Mouse (Mus musculus) olfactory bulb, adult 2 months (tissue): Measurements from ENCODE around the gene Hspb1. TPM values are rescaled to one million over a fixed set of nuclear protein-coding genes. Genes with fewer than 3 reads are reported as not detected.

Experiments
- H3K27ac ChIP-seq: fragments of 200-500 bp; 2 replicates; pipeline ENCODE4 v1.5.1; 2012; ENCODE audit warnings: low read depth, low read length; ENCODE audit not compliant: insufficient read depth
- H3K4me1 ChIP-seq: fragments of 200-500 bp; 2 replicates; pipeline ENCODE4 v1.6.1; 2012; ENCODE audit warnings: low read length; ENCODE audit not compliant: control insufficient read depth, insufficient read depth
- H3K4me3 ChIP-seq: fragments of 200-500 bp; 2 replicates; pipeline ENCODE4 v1.5.1; 2012; ENCODE audit warnings: mild to moderate bottlenecking, low read depth, low read length, moderate library complexity; ENCODE audit not compliant: insufficient read depth
- CTCF ChIP-seq: fragments of 200-500 bp; IDR thresholded peaks from 2 replicates; pipeline ENCODE4 v1.5.1; 2012; ENCODE audit warnings: low read depth, mild to moderate bottlenecking, low read length, moderate library complexity; ENCODE audit not compliant: insufficient read depth
- POLR2A ChIP-seq: fragments of 200-500 bp; IDR thresholded peaks from 2 replicates; pipeline ENCODE4 v1.6.1; 2012; ENCODE audit warnings: mild to moderate bottlenecking, low read depth, low read length, moderate library complexity; ENCODE audit not compliant: insufficient read depth
- WGBS: fragments of 180-500 bp; shearing (Covaris S2); methylation state at CpG from one replicate; pipeline ENCODE4 v1.1.7; 2018; 5-methylcytosine and 5-hydroxymethylcytosine counted together
- polyA plus RNA-seq: library from polyadenylated mRNA; stranded (reverse); fragments of >200 nt; gene quantifications from 2 replicates; pipeline ENCODE4 v1.2.4, GENCODE M21; 2012; ENCODE audit warnings: low replicate concordance; ENCODE audit not compliant: missing spikeins, insufficient read depth, insufficient read length

The Hspb1 gene
- polyA plus RNA-seq, 1 experiment: not detected

DNA sequence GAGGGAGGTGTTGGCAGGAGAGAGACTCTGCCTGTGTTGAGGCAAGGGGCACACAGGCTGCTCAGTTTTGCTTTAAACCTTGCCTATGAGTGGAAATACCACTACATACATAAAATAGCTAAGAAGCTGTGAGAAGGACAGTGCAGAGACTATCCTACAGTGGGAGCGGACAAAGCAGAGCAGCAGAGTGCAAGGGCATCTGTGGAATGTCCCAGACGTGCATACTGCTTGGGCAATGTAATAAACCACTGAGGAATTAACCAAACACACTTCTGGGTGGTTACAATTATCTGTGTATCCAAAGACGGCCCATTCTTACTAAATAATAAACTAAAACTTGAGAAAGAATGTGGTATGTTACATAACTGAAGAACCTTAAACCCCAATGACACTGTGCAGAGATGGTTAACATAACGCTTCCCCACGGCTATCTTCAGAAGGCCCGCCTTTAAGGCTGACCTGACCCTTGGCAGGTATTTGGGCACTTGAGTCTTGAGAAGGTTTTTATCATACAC, 28.4 kb downstream of the Hspb1 start:
- no peak overlapping the region for H3K27ac ChIP-seq
- H3K4me3 ChIP-seq: no peak overlapping the region
- TF ChIP-seq CTCF (no peak), POLR2A (no peak)
- peaks cover 34% of the 10 kb centered on the region for H3K4me1 ChIP-seq
- WGBS: 82% methylated on average over 6 of the region's 6 CpGs

DNA sequence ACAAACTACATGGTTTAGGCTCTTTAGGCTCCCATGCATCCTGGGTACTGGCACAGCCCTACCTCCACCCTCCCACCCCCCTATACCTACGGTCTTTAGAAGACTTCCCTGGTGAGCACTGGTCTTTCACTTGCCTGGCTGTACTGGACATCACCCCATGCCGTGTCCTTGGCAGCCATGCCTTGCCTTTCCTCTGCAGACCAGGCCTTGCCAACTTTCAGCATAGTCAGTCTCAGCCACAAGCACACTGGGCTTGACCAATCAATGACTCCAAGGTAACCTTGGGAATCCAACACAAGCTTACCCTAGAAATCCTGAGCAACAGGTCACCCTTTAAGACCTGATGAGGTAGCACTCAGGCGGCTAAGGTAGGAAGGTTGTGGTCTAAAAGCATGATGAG, 28.9 kb downstream of the Hspb1 start:
- Histone ChIP-seq H3K4me3 (no peak overlapping the region), H3K27ac (no peak overlapping the region), H3K4me1 (peaks cover 29% of the 10 kb centered on the region)
- WGBS: 78% methylated on average over 3 of the region's 3 CpGs
- no peak for TF ChIP-seq CTCF
- no peak for TF ChIP-seq POLR2A

GRCm38 (mm10) chr5:135917327-135918058, 29.8 kb downstream of the Hspb1 start:
- TF ChIP-seq POLR2A (no peak), CTCF (no peak)
- Histone ChIP-seq H3K4me1 (peaks cover 27% of the 10 kb centered on the region), H3K27ac (no peak overlapping the region), H3K4me3 (no peak overlapping the region)
- WGBS: 88% methylated on average over 8 of the region's 8 CpGs

GRCm38 (mm10) chr5:135918059-135918437, 30.3 kb downstream of the Hspb1 start:
- Histone ChIP-seq H3K27ac (no peak overlapping the region), H3K4me1 (peaks cover 26% of the 10 kb centered on the region), H3K4me3 (no peak overlapping the region)
- TF ChIP-seq CTCF: no peak
- no peak for TF ChIP-seq POLR2A
- 91% methylated on average over 5 of the region's 5 CpGs for WGBS

DNA sequence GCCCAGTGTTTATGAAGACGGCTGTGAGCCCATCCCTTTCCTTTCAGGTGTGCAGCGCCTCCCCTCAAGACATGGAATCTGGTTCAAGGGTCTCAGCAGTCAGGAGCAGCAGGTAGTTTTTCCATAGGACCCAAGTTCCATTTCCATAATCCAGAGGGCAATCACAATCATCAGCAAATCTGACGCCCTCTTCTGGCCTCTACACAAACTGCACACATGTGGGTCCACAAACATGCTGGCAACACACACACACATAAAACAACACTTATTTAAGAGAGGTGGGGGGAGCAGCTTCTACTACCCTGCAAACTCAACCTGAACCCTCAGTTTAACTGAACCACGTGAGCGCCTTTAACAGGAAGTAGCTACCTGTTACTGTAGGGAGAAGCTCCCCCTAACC, 30.9 kb downstream of the Hspb1 start:
- no peak for TF ChIP-seq CTCF
- no peak for TF ChIP-seq POLR2A
- WGBS: 94% methylated on average over 5 of the region's 5 CpGs
- H3K27ac ChIP-seq: no peak overlapping the region
- H3K4me3 ChIP-seq: no peak overlapping the region
- peaks cover 23% of the 10 kb centered on the region for H3K4me1 ChIP-seq

DNA sequence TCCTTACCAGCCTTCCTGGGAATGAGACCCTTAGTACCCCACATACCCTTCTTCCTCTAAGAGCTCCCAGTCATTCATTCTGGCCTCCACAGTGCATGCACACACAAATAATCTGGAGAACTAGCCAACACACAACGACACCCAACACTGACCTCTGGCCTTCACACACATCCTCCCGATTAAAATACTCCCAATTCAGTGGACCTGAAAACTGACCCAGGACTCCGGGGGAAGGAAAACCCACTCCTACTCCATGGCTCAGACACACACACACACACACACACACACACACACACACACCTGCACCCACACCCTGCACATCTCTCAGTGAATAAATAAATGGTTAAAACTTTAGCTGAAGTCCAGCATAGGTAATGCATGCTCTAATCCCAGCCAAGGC, 32.2 kb downstream of the Hspb1 start:
- 89% methylated on average over 3 of the region's 3 CpGs for WGBS
- Histone ChIP-seq H3K4me1 (peaks cover 15% of the 10 kb centered on the region), H3K4me3 (no peak overlapping the region), H3K27ac (no peak overlapping the region)
- TF ChIP-seq CTCF (no peak), POLR2A (no peak)

GRCm38 (mm10) chr5:135923901-135924300, 36.2 kb downstream of the Hspb1 start:
- TF ChIP-seq CTCF (no peak), POLR2A (no peak)
- WGBS: 80% methylated on average over 7 of the region's 7 CpGs
- Histone ChIP-seq H3K4me3 (no peak overlapping the region), H3K27ac (no peak overlapping the region), H3K4me1 (peaks cover 12% of the 10 kb centered on the region)

DNA sequence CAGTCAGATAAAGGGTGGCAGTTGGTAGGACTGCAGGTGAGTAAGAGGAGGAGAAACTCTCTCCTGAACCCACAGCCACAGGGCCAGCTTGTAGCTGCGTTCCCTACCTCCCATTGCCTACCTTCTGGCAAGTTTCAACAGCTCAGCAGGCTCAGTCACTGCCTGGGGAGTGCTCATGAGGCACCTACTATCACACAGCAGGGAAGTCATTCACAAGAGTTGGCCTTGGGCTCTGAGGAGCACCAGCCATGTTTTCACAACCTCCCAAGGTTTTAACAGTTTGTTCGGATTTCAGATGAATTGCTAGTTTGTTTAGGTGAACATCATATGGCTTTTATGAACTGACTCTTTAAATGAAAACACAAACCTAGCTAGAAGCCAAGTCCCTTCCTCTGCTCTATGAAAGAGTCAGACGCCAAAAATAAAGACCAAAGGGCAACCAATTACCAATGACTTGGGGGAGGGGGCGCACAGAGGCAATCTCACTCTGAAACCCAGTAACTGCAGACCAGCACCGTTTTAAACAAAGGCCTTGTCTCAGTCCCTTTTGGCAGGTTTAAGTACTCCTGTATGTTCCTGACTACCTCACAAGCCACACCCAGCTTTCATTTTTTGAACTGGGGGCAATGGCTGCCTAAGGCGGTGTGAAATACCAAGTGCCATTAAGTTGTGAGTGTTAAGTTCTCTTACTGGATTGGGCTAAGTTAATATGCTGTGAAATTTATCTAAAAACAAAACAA, 42.1 kb downstream of the Hspb1 start:
- WGBS: 55% methylated on average over 6 of the region's 6 CpGs
- TF ChIP-seq CTCF (no peak), POLR2A (no peak)
- peaks cover 21% of the 10 kb centered on the region for H3K4me1 ChIP-seq
- no peak overlapping the region for H3K27ac ChIP-seq
- no peak overlapping the region for H3K4me3 ChIP-seq

DNA sequence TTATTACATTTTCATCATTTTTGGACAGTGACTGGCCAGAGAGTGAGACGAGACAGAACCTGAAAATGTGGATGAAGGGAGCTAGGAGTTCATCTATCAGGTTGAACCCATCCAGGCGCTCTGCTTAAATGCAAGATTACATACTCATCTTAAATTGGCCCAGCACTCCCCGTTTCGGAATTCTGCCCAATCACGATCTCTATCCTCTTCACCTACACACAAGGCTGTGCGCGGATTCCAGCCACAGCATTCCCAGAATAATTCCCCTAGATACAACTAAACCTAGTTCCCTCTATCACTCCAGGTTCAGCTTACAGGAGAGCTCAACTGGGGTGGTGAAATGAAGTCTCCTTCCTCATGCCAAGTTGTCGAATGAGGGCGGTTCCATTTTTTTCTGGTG, 43.8 kb downstream of the Hspb1 start:
- WGBS: 47% methylated on average over 9 of the region's 9 CpGs
- H3K4me1 ChIP-seq: peaks cover 16% of the 10 kb centered on the region
- peak overlapping the region; percentile 30 for H3K4me3 ChIP-seq
- H3K27ac ChIP-seq: no peak overlapping the region
- TF ChIP-seq POLR2A: no peak
- TF ChIP-seq CTCF: no peak
